Mouse (Mus musculus): Measurements from ENCODE around the gene Hsd17b12.
A peak's percentile ranks its signal among the peaks of the same experiment; 100 is the strongest.

- TF ChIP-seq CTCF (IDR thresholded peaks at IDR 0.05; ENCODE audit: low read depth) (peak; percentile 99), EP300 (IDR thresholded peaks at IDR 0.05; ENCODE audit: low read depth) (no peak)
These were observed 155.4 kb downstream of the Hsd17b12 start for GRCm38 (mm10) chr2:94002331-94002730.

All from heart, postnatal 0 days (tissue).